Mouse (Mus musculus) intestine, embryonic 16.5 days (tissue): ENCODE results near the gene Calm5. TPM values are rescaled to one million over a fixed set of nuclear protein-coding genes. Genes with fewer than 3 reads are reported as not detected.
"Not testable (repeated sequence)": the region's sequence is repeated elsewhere in the genome, so short reads cannot be mapped to it uniquely, and the experiment has no call there.

Experiments used
- ATAC-seq: fragments of 200-750 bp; cut with Nextera tagmentation; 2 replicates; pipeline ENCODE4 v1.8.0; 2017; ENCODE audit warnings: moderate TSS enrichment, moderate library complexity
- H3K27ac ChIP-seq: fragments of 300-500 bp; sonication (generic); 2 replicates; pipeline ENCODE4 v1.5.1; 2014; ENCODE audit warnings: mild to moderate bottlenecking, low read length
- H3K27me3 ChIP-seq: fragments of 300-500 bp; sonication (generic); replicated peaks from 2 replicates; pipeline ENCODE4 v1.6.1; 2014; ENCODE audit warnings: low read length, control low read depth, mixed read lengths; ENCODE audit not compliant: control insufficient read depth, insufficient read depth
- H3K36me3 ChIP-seq: fragments of 300-500 bp; sonication (generic); 2 replicates; pipeline ENCODE4 v1.6.1; 2014; ENCODE audit warnings: low read length, control low read depth; ENCODE audit not compliant: control insufficient read depth, insufficient read depth
- H3K4me1 ChIP-seq: fragments of 300-500 bp; sonication (generic); 2 replicates; pipeline ENCODE4 v1.6.1; 2014; ENCODE audit warnings: low read length, control low read depth, mixed read lengths; ENCODE audit not compliant: control insufficient read depth, insufficient read depth
- H3K4me2 ChIP-seq: fragments of 300-500 bp; sonication (generic); 2 replicates; pipeline ENCODE4 v1.6.1; 2014; ENCODE audit warnings: low read depth, low read length, control low read depth
- H3K4me3 ChIP-seq: fragments of 300-500 bp; sonication (generic); 2 replicates; pipeline ENCODE4 v1.5.1; 2014; ENCODE audit warnings: mild to moderate bottlenecking, low read length
- H3K9ac ChIP-seq: fragments of 300-500 bp; sonication (generic); 2 replicates; pipeline ENCODE4 v1.6.1; 2014; ENCODE audit warnings: low read depth, low read length
- H3K9me3 ChIP-seq: fragments of 300-500 bp; sonication (generic); 2 replicates; pipeline ENCODE4 v1.6.1; 2016; ENCODE audit warnings: low read length, control low read depth; ENCODE audit not compliant: control insufficient read depth
- WGBS: fragments of 180-500 bp; shearing (Covaris S2); extraction: QIAGEN DNeasy Blood & Tissue Kit; methylation state at CpG from one replicate; pipeline ENCODE4 v1.1.7; 2014; 5-methylcytosine and 5-hydroxymethylcytosine counted together
- polyA plus RNA-seq: library from polyadenylated mRNA; unstranded; fragments of >200 nt; fragmentation: Nextera tagmentation; extraction: Ambion mirVana; gene quantifications from 2 replicates; pipeline ENCODE4 v1.2.1, GENCODE M21; 2015

Calm5 gene
- polyA plus RNA-seq, 1 experiment from 2014 or later = not detected

- WGBS = 85% methylated on average over 6 of the region's 6 CpGs
- no peaks in the 10 kb centered on the region for H3K36me3 ChIP-seq
These were observed 42.1 kb downstream of the Calm5 start for GRCm38 (mm10) chr13:3896032-3896431.

GRCm38 (mm10) chr13:3896913-3897312 is 42.9 kb downstream of the Calm5 start:
- Histone ChIP-seq H3K9ac (no peak overlapping the region), H3K4me3 (no peak overlapping the region), H3K4me2 (no peak overlapping the region), H3K27me3 (no peaks in the 10 kb centered on the region), H3K27ac (no peak overlapping the region), H3K9me3 (no peaks in the 10 kb centered on the region), H3K4me1 (peaks cover 9% of the 10 kb centered on the region; the same call in 1 of the 2 replicates), H3K36me3 (no peaks in the 10 kb centered on the region)
- 27% methylated on average over 5 of the region's 5 CpGs for WGBS
- no peak for ATAC-seq

More at GRCm38 (mm10) chr13:3896032-3896431, 42.1 kb downstream of the Calm5 start:
- peaks cover 9% of the 10 kb centered on the region; the same call in 1 of the 2 replicates for H3K4me1 ChIP-seq
- no peak overlapping the region for H3K4me3 ChIP-seq
- peak overlapping the region; percentile 72 for H3K27ac ChIP-seq
- H3K27me3 ChIP-seq = no peaks in the 10 kb centered on the region
- H3K9me3 ChIP-seq = no peaks in the 10 kb centered on the region
- no peak for ATAC-seq
- H3K9ac ChIP-seq = no peak overlapping the region
- no peak overlapping the region for H3K4me2 ChIP-seq

GRCm38 (mm10) chr13:3898202-3898601 is 44.2 kb downstream of the Calm5 start:
- not testable (repeated sequence) for H3K9me3 ChIP-seq, H3K4me3 ChIP-seq, H3K27ac ChIP-seq, H3K36me3 ChIP-seq, ATAC-seq, H3K4me2 ChIP-seq, H3K4me1 ChIP-seq, H3K27me3 ChIP-seq, H3K9ac ChIP-seq
- 93% methylated on average over 5 of the region's 5 CpGs for WGBS

GRCm38 (mm10) chr13:3899301-3899700 is 45.3 kb downstream of the Calm5 start:
- Histone ChIP-seq H3K4me1 (peaks cover 9% of the 10 kb centered on the region; the same call in 1 of the 2 replicates), H3K27me3 (no peaks in the 10 kb centered on the region), H3K4me2 (no peak overlapping the region), H3K9ac (no peak overlapping the region), H3K27ac (no peak overlapping the region), H3K9me3 (no peaks in the 10 kb centered on the region), H3K36me3 (no peaks in the 10 kb centered on the region), H3K4me3 (no peak overlapping the region)
- ATAC-seq = no peak
- WGBS = 88% methylated on average over 9 of the region's 9 CpGs

Other genes with a start within 250 kb of the Calm5 start
- 7.2 and 7.3 TPM in 2 replicates for gene Fam208b, start 243.1 kb upstream of the Calm5 start, polyA plus RNA-seq
- gene Asb13, start 220.1 kb upstream of the Calm5 start, polyA plus RNA-seq = 6.8 and 6.9 TPM in 2 replicates
- not detected in 2 replicates for gene Calml3, start 49.9 kb upstream of the Calm5 start, polyA plus RNA-seq
- 0.39 TPM in 1 of 2 replicates, not detected in the other for gene Calm4, start 16.4 kb upstream of the Calm5 start, polyA plus RNA-seq
- gene Net1, start 64.0 kb downstream of the Calm5 start, polyA plus RNA-seq = 146 and 148 TPM in 2 replicates
- gene Tubal3, start 64.1 kb downstream of the Calm5 start, polyA plus RNA-seq = 54.2 and 64.9 TPM in 2 replicates
- gene Ucn3, start 91.2 kb downstream of the Calm5 start, polyA plus RNA-seq = 0.66 and 0.81 TPM in 2 replicates
- gene Akr1c14, start 194.8 kb downstream of the Calm5 start, polyA plus RNA-seq = 6.4 and 9.3 TPM in 2 replicates